Mouse (Mus musculus): ENCODE results near the gene Hapln4. TPM values are rescaled to one million over a fixed set of nuclear protein-coding genes. Genes with fewer than 3 reads are reported as not detected.

Hapln4 gene
- polyA plus RNA-seq, 2 experiments from 2014 or later = not detected

DNA sequence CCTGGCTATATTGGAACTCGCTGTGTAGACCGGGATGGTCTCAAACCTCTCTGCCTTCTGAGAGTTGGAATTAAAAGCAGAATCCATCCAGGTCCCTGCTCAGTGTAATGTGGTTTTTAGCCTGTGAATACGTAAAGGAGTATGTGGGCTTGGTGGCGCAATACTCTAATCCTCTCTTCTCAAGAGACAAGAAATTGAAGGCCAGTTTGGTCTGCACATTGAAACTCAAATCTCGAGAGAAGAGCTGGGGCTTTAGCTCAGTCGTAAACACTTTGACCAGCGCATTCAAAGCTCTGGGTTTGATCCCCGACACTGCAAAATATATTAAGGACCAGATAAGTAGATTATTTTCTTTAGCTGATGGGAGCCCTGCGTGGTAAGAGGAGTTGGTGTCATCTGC lies 56.7 kb downstream of the Hapln4 start:
- ATAC-seq = no peak

Other genes with a start within 250 kb of the Hapln4 start
- not detected for gene Cilp2, start 195.8 kb upstream of the Hapln4 start, polyA plus RNA-seq (2017; shearing (Covaris generic))
- under 1 TPM in 1 of 2 experiments, not detected in 1; 0.24 TPM for gene Tssk6, start 181.3 kb upstream of the Hapln4 start, polyA plus RNA-seq (2017; shearing (Covaris generic))
- gene Ndufa13, start 180.9 kb upstream of the Hapln4 start, polyA plus RNA-seq (2017; shearing (Covaris generic)) = 100 to 1,000 TPM; 184 to 253 TPM
- gene Yjefn3, start 180.7 kb upstream of the Hapln4 start, polyA plus RNA-seq (2017; shearing (Covaris generic)) = 1 to 10 TPM in 1 of 2 experiments, under 1 TPM in 1; 0.91 to 1.6 TPM
- gene Gatad2a, start 87.1 kb upstream of the Hapln4 start, polyA plus RNA-seq (2017; shearing (Covaris generic)) = 10 to 100 TPM; 17.4 to 21.6 TPM
- 10 to 100 TPM; 43.3 to 70.0 TPM for gene Mau2, start 40.7 kb upstream of the Hapln4 start, polyA plus RNA-seq (2017; shearing (Covaris generic))
- 10 to 100 TPM; 51.1 to 80.3 TPM for gene Sugp1, start 40.6 kb upstream of the Hapln4 start, polyA plus RNA-seq (2017; shearing (Covaris generic))
- gene Tm6sf2, start 10.5 kb upstream of the Hapln4 start, polyA plus RNA-seq (2017; shearing (Covaris generic)) = 1 to 10 TPM in 1 of 2 experiments, under 1 TPM in 1; 0.60 to 1.1 TPM
- gene Ncan, start 37.4 kb downstream of the Hapln4 start, polyA plus RNA-seq (2017; shearing (Covaris generic)) = not detected
- 10 to 100 TPM; 43.0 to 59.3 TPM for gene Nr2c2ap, start 47.9 kb downstream of the Hapln4 start, polyA plus RNA-seq (2017; shearing (Covaris generic))
- gene Rfxank, start 55.7 kb downstream of the Hapln4 start, polyA plus RNA-seq (2017; shearing (Covaris generic)) = 10 to 100 TPM; 67.2 to 81.8 TPM
- gene Borcs8, start 56.0 kb downstream of the Hapln4 start, polyA plus RNA-seq (2017; shearing (Covaris generic)) = 10 to 100 TPM; 76.8 to 91.1 TPM
- 1 to 10 TPM in 1 of 2 experiments, not detected in 1; 1.5 TPM for gene Mef2b, start 56.3 kb downstream of the Hapln4 start, polyA plus RNA-seq (2017; shearing (Covaris generic))
- 10 to 100 TPM; 25.3 to 54.7 TPM for gene Tmem161a, start 88.9 kb downstream of the Hapln4 start, polyA plus RNA-seq (2017; shearing (Covaris generic))
- gene Slc25a42, start 128.8 kb downstream of the Hapln4 start, polyA plus RNA-seq (2017; shearing (Covaris generic)) = 1 to 10 TPM; 6.2 to 9.7 TPM
- gene Sugp2, start 150.8 kb downstream of the Hapln4 start, polyA plus RNA-seq (2017; shearing (Covaris generic)) = 10 to 100 TPM; 19.9 to 35.1 TPM
- 10 to 100 TPM in 1 of 2 experiments, 1 to 10 TPM in 1; 8.9 to 13.9 TPM for gene Armc6, start 151.0 kb downstream of the Hapln4 start, polyA plus RNA-seq (2017; shearing (Covaris generic))
- 1 to 10 TPM in 1 of 2 experiments, under 1 TPM in 1; 0.62 to 1.6 TPM for gene Homer3, start 199.4 kb downstream of the Hapln4 start, polyA plus RNA-seq (2017; shearing (Covaris generic))
- gene Ddx49, start 219.0 kb downstream of the Hapln4 start, polyA plus RNA-seq (2017; shearing (Covaris generic)) = 10 to 100 TPM; 57.8 to 74.2 TPM
- 100 to 1,000 TPM; 321 to 359 TPM for gene Cope, start 219.1 kb downstream of the Hapln4 start, polyA plus RNA-seq (2017; shearing (Covaris generic))
- not detected for gene Cers1, start 232.3 kb downstream of the Hapln4 start, polyA plus RNA-seq (2017; shearing (Covaris generic))
- under 1 TPM in 1 of 2 experiments, not detected in 1; 0.71 TPM for gene Gdf1, start 246.4 kb downstream of the Hapln4 start, polyA plus RNA-seq (2017; shearing (Covaris generic))

Data from CD4-positive, CD25-positive, alpha-beta regulatory T cell, adult 4 months (primary cell).